Mouse (Mus musculus) CH12.LX (cell line): ENCODE data around the gene Ablim2.

Experiments
- CTCF ChIP-seq, 2 experiments: IDR thresholded peaks in 1 of 2; conservative IDR thresholded peaks in 1 of 2; 2 replicates each; pipeline ENCODE4 v1.5.1; 2011 to 2012; ENCODE audit warnings: low read depth in 2 of 2, low read length in 2 of 2, improper control_type of control experiment in 1 of 2, inconsistent platforms in 1 of 2, mild to moderate bottlenecking in 1 of 2, moderate library complexity in 1 of 2
- E2F4 ChIP-seq: IDR thresholded peaks from 2 replicates; pipeline ENCODE4 v1.6.1; 2011; ENCODE audit warnings: low read depth, low read length, improper control_type of control experiment; ENCODE audit not compliant: insufficient replicate concordance
- ELF1 ChIP-seq: IDR thresholded peaks from 2 replicates; pipeline ENCODE4 v1.6.1; 2014; ENCODE audit warnings: low read depth, mild to moderate bottlenecking, inconsistent platforms, low read length, improper control_type of control experiment
- HCFC1 ChIP-seq: IDR thresholded peaks from 2 replicates; pipeline ENCODE4 v1.6.1; 2012; ENCODE audit warnings: low read depth, mild to moderate bottlenecking, inconsistent platforms, low read length, improper control_type of control experiment
- IRF4 ChIP-seq: IDR thresholded peaks from 2 replicates; pipeline ENCODE4 v1.6.1; 2014; ENCODE audit warnings: low read depth, mild to moderate bottlenecking, inconsistent platforms, low read length, improper control_type of control experiment
- JUND ChIP-seq: conservative IDR thresholded peaks from 2 replicates; pipeline ENCODE4 v1.6.1; 2011; ENCODE audit warnings: low read depth, low read length, improper control_type of control experiment
- MAFK ChIP-seq: IDR thresholded peaks from 2 replicates; pipeline ENCODE4 v1.6.1; 2011; ENCODE audit warnings: low read length, improper control_type of control experiment; ENCODE audit not compliant: insufficient replicate concordance
- MAX ChIP-seq: IDR thresholded peaks from 2 replicates; pipeline ENCODE4 v1.6.1; 2011; ENCODE audit warnings: low read length, improper control_type of control experiment
- POLR2A ChIP-seq: IDR thresholded peaks from 2 replicates; pipeline ENCODE4 v1.6.1; 2011; ENCODE audit warnings: low read depth, mild to moderate bottlenecking, improper control_type of control experiment, low read length
- TBP ChIP-seq: conservative IDR thresholded peaks from 2 replicates; pipeline ENCODE4 v1.6.1; 2011; ENCODE audit warnings: low read depth, low read length, improper control_type of control experiment
- USF2 ChIP-seq: conservative IDR thresholded peaks from 2 replicates; pipeline ENCODE4 v1.6.1; 2011; ENCODE audit warnings: low read depth, low read length, improper control_type of control experiment
- ZC3H11A ChIP-seq: IDR thresholded peaks from 2 replicates; pipeline ENCODE4 v1.6.1; 2012; ENCODE audit warnings: low read depth, mild to moderate bottlenecking, inconsistent platforms, low read length, improper control_type of control experiment
- ZMIZ1 ChIP-seq: IDR thresholded peaks from 2 replicates; pipeline ENCODE4 v1.6.1; 2012; ENCODE audit warnings: low read depth, mild to moderate bottlenecking, inconsistent platforms, low read length, improper control_type of control experiment

GRCm38 (mm10) chr5:35869973-35870372 lies 112.3 kb downstream of the Ablim2 start:
- TF ChIP-seq JUND (no peak), E2F4 (no peak), USF2 (no peak), CTCF (conservative IDR thresholded peaks at IDR 0.05 in 1 of 2, IDR thresholded peaks at IDR 0.05 in 1 of 2; ENCODE audit: low read depth in 2 of 2, low read length in 2 of 2) (no peak), ZC3H11A (no peak), MAX (no peak), MAFK (no peak), IRF4 (peak; percentile 8; the same call in 1 of the 2 replicates), POLR2A (no peak), ELF1 (no peak), HCFC1 (no peak), ZMIZ1 (no peak), TBP (no peak)
